Mouse (Mus musculus) heart, postnatal 10 days (tissue): ENCODE data around the gene Insig1. TPM values are rescaled to one million over a fixed set of nuclear protein-coding genes. Genes with fewer than 3 reads are reported as not detected.

Source experiments
- DNase-seq, 2 experiments: peaks; one replicate each; pipeline ENCODE4 v3.0.0; 2021
- intact Hi-C: fragments of 180-260 bp; cut with DNase I; formaldehyde crosslinking; loops from one replicate; pipeline ENCODE4 v1.15.1; 2025
- total RNA-seq, 2 experiments: library from RNA; stranded (reverse); gene quantifications; 2 replicates each; pipeline ENCODE4 v1.2.3; 2021

Gene Insig1
- total RNA-seq, 2 experiments from 2014 or later = 20.5 to 23.2 TPM

GRCm38 (mm10) chr5:28061011-28061410, 10.2 kb upstream of the Insig1 start:
- no peak for DNase-seq
- intact Hi-C loops = no loop called here

- intact Hi-C loops = no loop called here
- DNase-seq = no peak
Measured at GRCm38 (mm10) chr5:28063989-28064624, 7.1 kb upstream of the Insig1 start.

GRCm38 (mm10) chr5:28065275-28065674, 5.9 kb upstream of the Insig1 start:
- no peak for DNase-seq
- intact Hi-C loops = no loop called here

GRCm38 (mm10) chr5:28066311-28066710, 4.9 kb upstream of the Insig1 start:
- DNase-seq = no peak
- intact Hi-C loops = no loop called here

- intact Hi-C loops = loop anchor here (2.0 to 5.0 kb wide), 2 partner anchors 33 to 73 kb away; no protein-coding TSS in a partner anchor
- DNase-seq = no peak
Measured at GRCm38 (mm10) chr5:28070149-28070827, 875 bp upstream of the Insig1 start.

- intact Hi-C loops = loop anchor here (2.0 to 5.0 kb wide), 2 partner anchors 35 to 74 kb away; no protein-coding TSS in a partner anchor
- DNase-seq = peak; percentile 82 to 83
Measured at GRCm38 (mm10) chr5:28071456-28072223, 477 bp downstream of the Insig1 start.

- intact Hi-C loops = no loop called here
- no peak for DNase-seq
Measured at GRCm38 (mm10) chr5:28079431-28079830, 8.3 kb downstream of the Insig1 start.

- no peak for DNase-seq
- intact Hi-C loops = no loop called here
Measured at GRCm38 (mm10) chr5:28081127-28081526, 10.0 kb downstream of the Insig1 start.

GRCm38 (mm10) chr5:28081822-28082221, 10.7 kb downstream of the Insig1 start:
- no peak for DNase-seq

GRCm38 (mm10) chr5:28082312-28082711, 11.1 kb downstream of the Insig1 start:
- DNase-seq = no peak
- intact Hi-C loops = no loop called here

More at GRCm38 (mm10) chr5:28081822-28082221, 10.7 kb downstream of the Insig1 start:
- intact Hi-C loops = no loop called here

GRCm38 (mm10) chr5:28082796-28083195, 11.6 kb downstream of the Insig1 start:
- DNase-seq = no peak
- intact Hi-C loops = no loop called here

- intact Hi-C loops = no loop called here
- no peak for DNase-seq
Measured at GRCm38 (mm10) chr5:28084743-28085142, 13.6 kb downstream of the Insig1 start.

- intact Hi-C loops = loop anchor here (5.0 kb wide), 2 partner anchors 298 to 353 kb away; partner anchors contain the start of gene Paxip1
- peak; percentile 26 to 29 for DNase-seq
Measured at GRCm38 (mm10) chr5:28090547-28090946, 19.4 kb downstream of the Insig1 start.

GRCm38 (mm10) chr5:28092327-28092726, 21.2 kb downstream of the Insig1 start:
- intact Hi-C loops = loop anchor here (5.0 kb wide), 2 partner anchors 300 to 355 kb away; partner anchors contain the start of gene Paxip1
- DNase-seq = no peak

- intact Hi-C loops = loop anchor here (1.0 to 5.0 kb wide), 4 partner anchors 99 to 357 kb away; partner anchors contain the start of gene Paxip1
- DNase-seq = peak; percentile 80 to 88
Measured at GRCm38 (mm10) chr5:28093874-28094273, 22.7 kb downstream of the Insig1 start.

- DNase-seq = no peak
- intact Hi-C loops = loop anchor here (1.0 to 5.0 kb wide), 4 partner anchors 99 to 357 kb away; partner anchors contain the start of gene Paxip1
Measured at GRCm38 (mm10) chr5:28094393-28094792, 23.2 kb downstream of the Insig1 start.

GRCm38 (mm10) chr5:28094846-28095245, 23.7 kb downstream of the Insig1 start:
- intact Hi-C loops = loop anchor here (1.0 to 5.0 kb wide), 4 partner anchors 100 to 358 kb away; partner anchors contain the start of gene Paxip1
- no peak for DNase-seq

GRCm38 (mm10) chr5:28095671-28096070, 24.5 kb downstream of the Insig1 start:
- DNase-seq = no peak
- intact Hi-C loops = no loop called here

GRCm38 (mm10) chr5:28106966-28107365, 35.8 kb downstream of the Insig1 start:
- intact Hi-C loops = no loop called here
- DNase-seq = no peak

GRCm38 (mm10) chr5:28107974-28108373, 36.8 kb downstream of the Insig1 start:
- intact Hi-C loops = no loop called here
- no peak for DNase-seq

- no peak for DNase-seq
- intact Hi-C loops = no loop called here
Measured at GRCm38 (mm10) chr5:28110881-28111280, 39.7 kb downstream of the Insig1 start.
